Mouse (Mus musculus) kidney, embryonic 15.5 days (tissue): ENCODE measurements around the gene Olah. TPM values are rescaled to one million over a fixed set of nuclear protein-coding genes. Genes with fewer than 3 reads are reported as not detected.

Experiments
- ATAC-seq: fragments of 200-750 bp; cut with Nextera tagmentation; replicated peaks from 2 replicates; pipeline ENCODE4 v1.8.0; 2017; ENCODE audit warnings: moderate TSS enrichment; ENCODE audit not compliant: low FRiP score
- H3K27ac ChIP-seq: fragments of 300-500 bp; sonication (generic); 2 replicates; pipeline ENCODE4 v1.5.1; 2015; ENCODE audit warnings: mild to moderate bottlenecking, inconsistent platforms
- H3K27me3 ChIP-seq: fragments of 300-500 bp; sonication (generic); 2 replicates; pipeline ENCODE4 v1.6.1; 2015; ENCODE audit warnings: inconsistent platforms
- H3K36me3 ChIP-seq: fragments of 300-500 bp; sonication (generic); 2 replicates; pipeline ENCODE4 v1.6.1; 2015; ENCODE audit warnings: inconsistent platforms
- H3K4me1 ChIP-seq: fragments of 300-500 bp; sonication (generic); 2 replicates; pipeline ENCODE4 v1.6.1; 2015; ENCODE audit warnings: inconsistent platforms
- H3K4me2 ChIP-seq: fragments of 300-500 bp; sonication (generic); 2 replicates; pipeline ENCODE4 v1.6.1; 2015; ENCODE audit warnings: moderate library complexity, mild to moderate bottlenecking, inconsistent platforms
- H3K4me3 ChIP-seq: fragments of 300-500 bp; sonication (generic); replicated peaks from 2 replicates; pipeline ENCODE4 v1.5.1; 2015; ENCODE audit warnings: mild to moderate bottlenecking, inconsistent platforms
- H3K9ac ChIP-seq: fragments of 300-500 bp; sonication (generic); 2 replicates; pipeline ENCODE4 v1.6.1; 2015; ENCODE audit warnings: mild to moderate bottlenecking, inconsistent platforms
- H3K9me3 ChIP-seq: fragments of 300-500 bp; sonication (generic); replicated peaks from 2 replicates; pipeline ENCODE4 v1.6.1; 2016; ENCODE audit warnings: inconsistent platforms
- whole genome bisulfite sequencing: fragments of 180-500 bp; shearing (Covaris S2); methylation state at CpG from one replicate; pipeline ENCODE4 v1.1.7; 2015; ENCODE audit warnings: mixed read lengths; 5-methylcytosine and 5-hydroxymethylcytosine counted together
- polyA plus RNA-seq: library from polyadenylated mRNA; unstranded; fragments of >200 nt; fragmentation: Nextera tagmentation; extraction: Ambion mirVana; gene quantifications from 2 replicates; pipeline ENCODE4 v1.2.1, GENCODE M21; 2015

The Olah gene
- polyA plus RNA-seq, 1 experiment from 2014 or later: not detected

DNA sequence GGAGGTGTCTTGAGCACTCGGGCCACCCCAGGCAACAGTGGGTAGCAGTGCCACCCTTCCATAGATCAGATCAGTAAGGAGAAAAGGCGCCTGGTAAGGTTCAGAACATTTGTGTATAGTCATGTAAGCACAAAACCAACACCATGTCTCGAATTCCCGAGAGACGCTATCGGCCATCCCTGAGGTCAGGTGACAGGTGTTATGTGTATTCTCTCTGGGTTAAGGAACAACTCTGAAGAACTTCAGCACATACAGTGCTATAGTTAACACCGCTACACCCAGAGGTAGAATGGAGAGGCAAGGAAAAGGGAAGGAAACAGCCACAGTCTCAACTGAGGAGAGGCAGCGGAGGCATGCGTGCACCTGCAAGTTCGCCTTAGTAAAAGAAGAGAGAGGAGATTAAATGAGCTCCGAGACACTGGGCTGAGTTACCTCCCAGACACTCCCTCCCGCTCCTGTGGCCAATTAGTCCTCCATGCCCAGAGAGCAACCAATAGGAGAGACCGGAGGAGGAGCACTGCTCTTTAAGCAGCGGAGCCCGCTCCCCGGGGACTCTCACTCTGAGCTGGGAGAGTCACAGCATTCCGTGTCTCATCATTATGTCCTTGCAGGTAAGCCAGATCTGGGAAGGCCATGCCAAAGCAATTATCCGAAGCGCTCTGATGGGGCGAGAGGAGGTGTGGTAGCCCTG lies 61.3 kb downstream of the Olah start, which contains the start of gene Acbd7:
Gene Acbd7, plus strand, starts transcription at position 558 of the 691 bp plus-strand sequence.
- H3K27me3 ChIP-seq: peaks cover 20% of the 10 kb centered on the region
- H3K9ac ChIP-seq: peak within 1 kb of the TSS; percentile 32; the same call in 1 of the 2 replicates
- peaks cover 22% of the 10 kb centered on the region for H3K4me1 ChIP-seq
- 3% methylated on average over 20 of the region's 20 CpGs for WGBS
- no peak within 1 kb of the TSS for H3K27ac ChIP-seq
- H3K36me3 ChIP-seq: no peaks in the 10 kb centered on the region
- H3K4me3 ChIP-seq: peak within 1 kb of the TSS; percentile 34
- ATAC-seq: peak; percentile 44
- H3K9me3 ChIP-seq: no peaks in the 10 kb centered on the region
- peak within 1 kb of the TSS; percentile 65 for H3K4me2 ChIP-seq

DNA sequence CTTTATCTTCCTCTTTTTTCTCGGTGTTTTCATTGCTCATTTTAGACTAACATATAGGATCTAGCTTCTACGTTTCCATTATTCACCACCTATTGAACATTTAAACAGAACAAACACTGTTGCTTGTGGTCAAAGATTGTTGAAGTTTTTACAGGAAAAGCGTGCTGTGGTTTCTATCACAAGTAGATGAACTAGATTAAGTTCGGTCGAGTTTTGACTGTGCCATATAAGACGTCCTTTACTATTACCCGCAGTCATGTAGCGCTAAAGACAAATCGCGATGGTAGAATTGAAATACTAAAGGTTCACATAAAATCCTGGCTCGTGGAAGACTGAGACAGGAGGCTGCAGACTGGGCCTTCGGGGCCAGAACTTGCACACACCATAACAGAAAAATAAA lies 63.2 kb downstream of the Olah start:
- H3K27me3 ChIP-seq: peaks cover 20% of the 10 kb centered on the region
- peaks cover 11% of the 10 kb centered on the region for H3K36me3 ChIP-seq
- H3K4me1 ChIP-seq: peaks cover 27% of the 10 kb centered on the region
- WGBS: 89% methylated on average over 12 of the region's 12 CpGs
- no peaks in the 10 kb centered on the region for H3K9me3 ChIP-seq
- no peak overlapping the region for H3K9ac ChIP-seq
- no peak overlapping the region for H3K27ac ChIP-seq
- no peak overlapping the region for H3K4me3 ChIP-seq
- ATAC-seq: no peak
- H3K4me2 ChIP-seq: no peak overlapping the region

- peaks cover 27% of the 10 kb centered on the region for H3K4me1 ChIP-seq
- H3K9ac ChIP-seq: peak within 1 kb of the TSS; percentile 68
- H3K9me3 ChIP-seq: no peaks in the 10 kb centered on the region
- H3K36me3 ChIP-seq: peaks cover 21% of the 10 kb centered on the region
- peak; percentile 98 for ATAC-seq
- H3K27me3 ChIP-seq: peaks cover 18% of the 10 kb centered on the region
- peak within 1 kb of the TSS; percentile 75 for H3K27ac ChIP-seq
- H3K4me3 ChIP-seq: peak within 1 kb of the TSS; percentile 64
- under 1% methylated on average over 45 of the region's 45 CpGs for WGBS
- peak within 1 kb of the TSS; percentile 62 for H3K4me2 ChIP-seq
Observed at GRCm38 (mm10) chr2:3332484-3333242, 64.3 kb downstream of the Olah start, which contains the start of gene Rpp38. Rpp38 (minus strand) TSS chr2:3332643.

DNA sequence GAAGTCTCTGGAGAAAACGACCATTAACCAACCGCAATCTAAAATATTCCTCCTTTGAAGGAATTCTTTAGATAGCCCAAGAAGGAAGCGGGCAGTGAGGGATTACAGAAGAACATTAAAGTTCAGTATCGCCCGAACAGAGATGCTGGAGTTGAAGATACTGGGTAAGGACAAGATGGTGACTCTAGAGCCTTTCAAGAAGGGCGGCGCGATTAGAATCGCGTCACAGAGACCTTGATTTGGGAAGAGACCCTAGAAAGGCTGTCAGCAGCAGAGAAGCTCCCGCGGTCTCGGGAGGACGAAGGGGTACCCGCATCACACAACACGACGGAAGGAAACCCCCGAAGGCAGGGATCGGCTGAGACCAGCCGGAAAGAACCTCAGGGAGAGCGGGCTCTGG lies 65.0 kb downstream of the Olah start:
- Histone ChIP-seq H3K9ac (peak overlapping the region; percentile 68), H3K27me3 (peaks cover 14% of the 10 kb centered on the region), H3K27ac (peak overlapping the region; percentile 70), H3K4me3 (peak overlapping the region; percentile 64), H3K4me1 (peaks cover 27% of the 10 kb centered on the region), H3K9me3 (no peaks in the 10 kb centered on the region), H3K4me2 (peak overlapping the region; percentile 62), H3K36me3 (peaks cover 25% of the 10 kb centered on the region)
- no peak for ATAC-seq
- WGBS: under 1% methylated on average over 21 of the region's 21 CpGs

GRCm38 (mm10) chr2:3331071-3331703 lies 65.8 kb downstream of the Olah start:
- WGBS: 69% methylated on average over 5 of the region's 5 CpGs

GRCm38 (mm10) chr2:3327351-3327750 lies 69.7 kb downstream of the Olah start:
- WGBS: 53% methylated on average over 1 of the region's 1 CpGs
- no peak overlapping the region for H3K9ac ChIP-seq
- H3K4me1 ChIP-seq: peaks cover 17% of the 10 kb centered on the region
- H3K36me3 ChIP-seq: peaks cover 64% of the 10 kb centered on the region
- H3K27ac ChIP-seq: no peak overlapping the region
- no peaks in the 10 kb centered on the region for H3K9me3 ChIP-seq
- no peak overlapping the region for H3K4me2 ChIP-seq
- no peak overlapping the region for H3K4me3 ChIP-seq
- ATAC-seq: no peak
- H3K27me3 ChIP-seq: no peaks in the 10 kb centered on the region

More at GRCm38 (mm10) chr2:3331071-3331703, 65.8 kb downstream of the Olah start:
- Histone ChIP-seq H3K9ac (peak overlapping the region; percentile 68), H3K4me3 (peak overlapping the region; percentile 64), H3K4me2 (peak overlapping the region; percentile 62), H3K9me3 (no peaks in the 10 kb centered on the region), H3K36me3 (peaks cover 30% of the 10 kb centered on the region), H3K27ac (no peak overlapping the region), H3K4me1 (peaks cover 26% of the 10 kb centered on the region), H3K27me3 (peaks cover 9% of the 10 kb centered on the region)
- ATAC-seq: no peak

DNA sequence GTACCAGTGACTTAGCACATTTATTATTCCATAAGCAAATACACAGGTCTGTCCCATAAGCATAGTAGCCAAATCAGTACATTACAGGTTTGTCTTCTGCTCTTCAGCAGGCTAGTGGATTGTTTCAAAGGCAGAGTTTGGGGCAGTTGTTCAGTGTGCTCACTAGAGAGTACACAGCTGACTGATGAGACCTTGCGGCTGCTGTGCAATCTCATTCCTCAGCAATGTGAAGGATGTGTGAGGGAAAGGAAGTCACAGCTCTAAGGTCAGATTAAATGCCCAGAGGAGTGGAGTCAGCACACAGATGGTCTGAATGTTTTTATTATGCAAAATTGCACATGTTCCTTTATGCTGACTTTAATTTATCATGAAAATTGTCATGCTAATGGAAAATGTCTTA lies 70.5 kb downstream of the Olah start:
- no peak overlapping the region for H3K9ac ChIP-seq
- H3K9me3 ChIP-seq: no peaks in the 10 kb centered on the region
- 75% methylated on average over 1 of the region's 1 CpGs for WGBS
- no peak for ATAC-seq
- no peak overlapping the region for H3K4me3 ChIP-seq
- H3K4me2 ChIP-seq: no peak overlapping the region
- H3K27me3 ChIP-seq: no peaks in the 10 kb centered on the region
- H3K4me1 ChIP-seq: peaks cover 12% of the 10 kb centered on the region
- no peak overlapping the region for H3K27ac ChIP-seq
- peaks cover 71% of the 10 kb centered on the region for H3K36me3 ChIP-seq

DNA sequence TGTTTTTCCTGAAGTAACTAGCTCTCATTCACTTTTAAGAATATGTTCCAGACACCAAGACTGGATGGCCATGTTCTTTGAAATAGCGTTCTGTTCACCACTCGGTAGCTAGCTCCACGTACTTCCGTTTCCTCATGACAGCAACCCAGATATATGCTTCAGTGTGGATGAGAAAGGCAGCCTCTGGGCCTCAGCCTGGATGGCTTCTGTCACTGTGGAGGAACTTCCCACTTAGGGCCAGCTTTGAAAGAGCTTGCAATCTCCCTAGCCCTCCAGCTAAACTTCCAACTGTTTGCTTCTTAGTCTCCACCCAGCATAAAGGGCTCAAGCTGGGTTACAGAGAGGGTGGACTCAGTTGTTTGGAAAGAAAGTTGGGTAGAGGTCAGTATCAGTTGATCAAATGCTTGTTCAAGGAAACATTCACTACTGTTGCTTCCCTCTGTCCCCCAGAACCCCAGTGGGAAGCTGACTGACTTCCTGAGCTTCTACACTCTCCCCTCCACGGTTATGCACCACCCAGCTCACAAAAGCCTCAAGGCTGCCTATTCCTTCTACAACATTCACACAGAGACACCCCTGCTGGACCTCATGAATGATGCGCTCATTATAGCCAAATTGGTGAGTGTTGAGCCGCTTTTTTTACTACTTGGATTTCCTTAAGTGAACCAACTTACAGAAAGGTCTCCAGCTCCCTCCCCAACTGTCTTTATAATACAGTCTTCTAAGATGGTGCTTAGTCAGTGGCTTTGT lies 72.5 kb downstream of the Olah start:
- H3K4me3 ChIP-seq: no peak overlapping the region
- no peak for ATAC-seq
- WGBS: 94% methylated on average over 7 of the region's 7 CpGs
- H3K36me3 ChIP-seq: peaks cover 84% of the 10 kb centered on the region
- no peak overlapping the region for H3K4me2 ChIP-seq
- no peaks in the 10 kb centered on the region for H3K27me3 ChIP-seq
- no peak overlapping the region for H3K27ac ChIP-seq
- no peaks in the 10 kb centered on the region for H3K4me1 ChIP-seq
- H3K9ac ChIP-seq: no peak overlapping the region
- H3K9me3 ChIP-seq: no peaks in the 10 kb centered on the region

DNA sequence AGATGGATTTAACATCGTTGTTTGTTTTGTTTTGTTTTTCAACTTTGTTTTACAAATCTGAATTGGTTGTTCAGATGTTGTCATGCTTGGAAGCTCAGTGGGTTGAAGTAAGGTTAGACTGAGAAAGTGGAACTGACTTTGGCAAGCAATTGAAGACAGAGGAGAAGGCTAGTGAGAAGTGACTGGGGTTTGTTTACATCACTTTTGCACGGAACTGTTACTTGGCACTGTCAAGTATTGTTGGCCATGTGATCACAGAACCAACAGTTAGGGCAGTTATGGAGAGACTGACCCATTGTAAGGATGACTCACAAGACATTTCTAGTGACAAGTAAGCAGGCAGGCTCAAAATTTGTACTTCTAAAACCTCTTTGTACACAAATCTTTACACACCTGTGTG lies 73.9 kb downstream of the Olah start:
- H3K9me3 ChIP-seq: no peaks in the 10 kb centered on the region
- no peak overlapping the region for H3K27ac ChIP-seq
- 87% methylated on average over 2 of the region's 2 CpGs for WGBS
- no peak overlapping the region for H3K4me3 ChIP-seq
- no peak for ATAC-seq
- H3K9ac ChIP-seq: no peak overlapping the region
- no peaks in the 10 kb centered on the region for H3K27me3 ChIP-seq
- H3K36me3 ChIP-seq: peaks cover 82% of the 10 kb centered on the region
- no peak overlapping the region for H3K4me2 ChIP-seq
- H3K4me1 ChIP-seq: no peaks in the 10 kb centered on the region

GRCm38 (mm10) chr2:3305426-3306025 lies 91.5 kb downstream of the Olah start:
- Histone ChIP-seq H3K4me3 (no peak overlapping the region), H3K9ac (no peak overlapping the region), H3K27me3 (no peaks in the 10 kb centered on the region), H3K36me3 (peaks cover 14% of the 10 kb centered on the region), H3K4me2 (no peak overlapping the region), H3K4me1 (peaks cover 10% of the 10 kb centered on the region; the same call in 1 of the 2 replicates), H3K9me3 (no peaks in the 10 kb centered on the region), H3K27ac (no peak overlapping the region)
- WGBS: 48% methylated on average over 3 of the region's 3 CpGs
- no peak for ATAC-seq

DNA sequence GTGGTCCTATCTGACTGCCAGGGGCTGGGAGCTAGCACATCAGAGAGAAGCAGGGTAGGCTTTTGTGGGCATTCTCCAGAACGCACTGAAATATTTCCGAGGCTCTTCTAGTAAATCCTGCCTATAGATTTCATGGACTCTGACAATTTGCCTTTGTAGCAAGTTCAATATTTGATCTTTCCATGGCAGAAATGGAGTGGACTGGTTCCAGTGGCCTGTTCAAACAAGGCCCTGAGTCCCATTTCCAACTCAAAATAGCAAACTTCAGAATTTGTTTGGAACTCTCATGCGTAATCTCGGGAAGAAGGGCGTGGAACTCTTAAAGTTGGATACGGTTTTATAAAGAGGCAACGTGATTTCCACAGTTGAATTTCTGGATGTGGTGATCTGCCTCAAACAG lies 101.2 kb downstream of the Olah start:
- Histone ChIP-seq H3K27ac (no peak overlapping the region), H3K4me1 (no peaks in the 10 kb centered on the region), H3K36me3 (no peaks in the 10 kb centered on the region), H3K27me3 (no peaks in the 10 kb centered on the region), H3K4me3 (no peak overlapping the region), H3K4me2 (no peak overlapping the region), H3K9me3 (no peaks in the 10 kb centered on the region), H3K9ac (no peak overlapping the region)
- no peak for ATAC-seq
- 90% methylated on average over 7 of the region's 7 CpGs for WGBS
